In the genomic region with DNA sequence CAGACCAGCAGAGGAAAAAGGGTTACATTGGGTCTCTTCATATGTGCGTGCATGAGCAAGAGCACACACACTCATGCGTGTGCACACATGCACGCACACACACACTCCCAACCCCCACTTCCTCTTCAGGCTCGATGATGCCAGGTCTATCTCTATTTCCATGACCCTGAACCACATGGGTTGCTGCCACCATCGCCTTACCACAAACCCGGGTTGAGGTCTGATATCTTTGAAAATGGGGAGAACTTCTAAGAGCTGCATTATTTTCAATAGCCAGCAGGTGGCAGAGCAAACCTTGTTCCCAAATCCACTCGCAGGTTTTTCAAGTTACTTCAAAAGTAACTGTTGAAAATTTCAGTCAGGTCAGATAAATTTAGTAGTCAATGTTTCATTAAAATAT, we compare ENCODE assay signal across 10 mouse cellular contexts.
DNase-seq lines count a peak whose midpoint lies in the region; ATAC-seq and TF ChIP-seq lines count a peak whose summit lies in the region.
"Had no signal": no experiment of that assay in that cellular context is flagged by ENCODE, and none has a peak within 500 bp of the region (broad histone marks: within the 10 kb centered on the region; RNA-seq: fewer than 3 reads in every experiment).

No protein-coding gene starts in this region.

- peak; percentile 20; the same call in 1 of the 2 replicates for TF ChIP-seq CTCF in bone marrow macrophage, adult 2 months (IDR thresholded peaks at IDR 0.05; ENCODE audit: low read depth, low read length)
- TF ChIP-seq CTCF in midbrain, postnatal 0 days (IDR thresholded peaks at IDR 0.05) = peak; percentile 83

- no peak overlapping the region for H3K27ac ChIP-seq in heart, embryonic 10.5 days
- H3K27ac ChIP-seq in bone marrow macrophage, adult 2 months (ENCODE audit: insufficient read depth, low read depth, low read length) = no peak overlapping the region
- H3K27ac ChIP-seq in midbrain, postnatal 0 days (ENCODE audit: low read depth, low read length) = no peak overlapping the region
- H3K27ac ChIP-seq: embryonic facial prominence, embryonic 12.5 days; limb, embryonic 12.5 days had no signal

- no peaks in the 10 kb centered on the region for H3K9me3 ChIP-seq in heart, embryonic 10.5 days
- no peaks in the 10 kb centered on the region for H3K9me3 ChIP-seq in midbrain, postnatal 0 days (ENCODE audit: low read length)
- H3K9me3 ChIP-seq: embryonic facial prominence, embryonic 12.5 days; limb, embryonic 12.5 days had no signal

- no peak for TF ChIP-seq POLR2A in bone marrow macrophage, adult 2 months (IDR thresholded peaks at IDR 0.05; ENCODE audit: borderline replicate concordance, low read depth, low read length)

- no peaks in the 10 kb centered on the region for H3K36me3 ChIP-seq in heart, embryonic 10.5 days
- H3K36me3 ChIP-seq in midbrain, postnatal 0 days (ENCODE audit: insufficient read depth, low read length) = no peaks in the 10 kb centered on the region
- H3K36me3 ChIP-seq: embryonic facial prominence, embryonic 12.5 days; limb, embryonic 12.5 days had no signal

- DNase-seq in heart, adult 11 months = peak; percentile 90
- DNase-seq in heart, embryonic 10.5 days (ENCODE audit: low spot score) = no peak
- peak; percentile 33 for DNase-seq in ovary, postnatal 14 days (ENCODE audit: low spot score)
- DNase-seq in ovary, postnatal 10 days (ENCODE audit: low spot score) = no peak
- peak; percentile 36 to 59 for DNase-seq in heart, postnatal 14 days
- DNase-seq in midbrain, postnatal 0 days (ENCODE audit: low spot score) = peak; percentile 69
- DNase-seq in Muller cell, postnatal 12 days (ENCODE audit: inconsistent ontology term) = no peak

- WGBS in heart, embryonic 10.5 days = 27% methylated on average over 7 of the region's 7 CpGs
- 28% methylated on average over 7 of the region's 7 CpGs for WGBS in midbrain, postnatal 0 days

- ATAC-seq in midbrain, postnatal 0 days (ENCODE audit: low FRiP score) = no peak

- no peak overlapping the region for H3K4me2 ChIP-seq in midbrain, postnatal 0 days (ENCODE audit: low read depth, low read length, poor library complexity, severe bottlenecking)
- H3K4me2 ChIP-seq: embryonic facial prominence, embryonic 12.5 days; limb, embryonic 12.5 days had no signal

- no peak overlapping the region for H3K9ac ChIP-seq in midbrain, postnatal 0 days (replicated peaks; ENCODE audit: low read length, poor library complexity, severe bottlenecking)
- H3K9ac ChIP-seq: embryonic facial prominence, embryonic 12.5 days; limb, embryonic 12.5 days had no signal

- peaks cover 76% of the 10 kb centered on the region for H3K27me3 ChIP-seq in heart, embryonic 10.5 days (ENCODE audit: insufficient read depth, poor library complexity, severe bottlenecking)
- H3K27me3 ChIP-seq in midbrain, postnatal 0 days (ENCODE audit: insufficient read depth, low read length) = peaks cover 71% of the 10 kb centered on the region

- H3K4me1 ChIP-seq in heart, embryonic 10.5 days = peaks cover 7% of the 10 kb centered on the region; the same call in 1 of the 2 replicates
- peaks cover 10% of the 10 kb centered on the region for H3K4me1 ChIP-seq in bone marrow macrophage, adult 2 months (ENCODE audit: control insufficient read depth, insufficient read depth, low read length)
- H3K4me1 ChIP-seq in midbrain, postnatal 0 days (ENCODE audit: insufficient read depth, low read length) = no peaks in the 10 kb centered on the region
- H3K4me1 ChIP-seq: embryonic facial prominence, embryonic 12.5 days had no signal

- no peak overlapping the region for H3K4me3 ChIP-seq in heart, embryonic 10.5 days
- H3K4me3 ChIP-seq in bone marrow macrophage, adult 2 months (ENCODE audit: insufficient read depth, low read length) = no peak overlapping the region
- H3K4me3 ChIP-seq in midbrain, postnatal 0 days (ENCODE audit: low read depth, low read length) = no peak overlapping the region
- H3K4me3 ChIP-seq: embryonic facial prominence, embryonic 12.5 days; limb, embryonic 12.5 days had no signal

- intact Hi-C loops in heart, postnatal 14 days (cut with DNase I) = loop anchor here (1.0 to 10.0 kb wide), 6 partner anchors 85 to 707 kb away; partner anchors contain the start of gene Pcnx4

Comparison
In these comparisons a context has a peak if more than half of its experiments do, and no peak if none do; other contexts are left out.
1. DNase-seq: peak in heart, adult 11 months (single experiment), ovary, postnatal 14 days (single experiment), heart, postnatal 14 days (2 of 2) and midbrain, postnatal 0 days (single experiment); none in heart, embryonic 10.5 days (single experiment), ovary, postnatal 10 days (single experiment) and Muller cell, postnatal 12 days (single experiment).